Mouse (Mus musculus): ENCODE data around the gene Plcb1. TPM values are rescaled to one million over a fixed set of nuclear protein-coding genes. Genes with fewer than 3 reads are reported as not detected.

The Plcb1 gene
- polyA plus RNA-seq, 1 experiment from 2014 or later: 23.0 TPM

DNA sequence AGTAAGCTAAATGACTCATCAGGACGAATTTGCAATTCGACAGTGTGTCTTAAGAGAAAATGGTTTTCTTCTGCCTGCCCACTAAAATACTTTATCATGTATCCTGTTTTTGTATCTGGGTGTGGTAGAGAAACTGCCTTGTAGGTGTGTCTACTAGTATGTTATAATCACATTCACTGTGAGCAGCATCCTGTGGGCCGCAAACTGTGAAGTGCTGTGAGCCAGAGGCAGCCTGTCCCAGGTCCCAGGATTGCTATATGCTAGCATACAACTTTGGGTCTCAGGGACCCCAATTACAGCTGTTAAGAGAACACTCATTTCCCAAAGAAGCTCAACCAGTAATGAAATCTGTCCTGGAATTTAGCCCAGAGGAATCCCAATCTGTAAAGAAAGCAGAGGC is 444.4 kb downstream of the Plcb1 start:
- DNase-seq (ENCODE audit: low spot score) (no peak), ATAC-seq (no peak)
- H3K27me3 ChIP-seq (replicated peaks; ENCODE audit: control insufficient read depth, insufficient read depth, low read length): no peaks in the 10 kb centered on the region
- WGBS: 88% methylated on average over 3 of the region's 3 CpGs
- H3K4me2 ChIP-seq (ENCODE audit: low read length): no peak overlapping the region
- no peak overlapping the region for H3K4me3 ChIP-seq (ENCODE audit: low read depth, low read length)
- no peak overlapping the region for H3K9ac ChIP-seq (ENCODE audit: low read length)
- no peaks in the 10 kb centered on the region for H3K36me3 ChIP-seq (ENCODE audit: control insufficient read depth, insufficient read depth, low read length)
- H3K9me3 ChIP-seq (replicated peaks; ENCODE audit: control insufficient read depth, low read length): no peaks in the 10 kb centered on the region
- H3K27ac ChIP-seq (ENCODE audit: low read depth, low read length): no peak overlapping the region
- H3K4me1 ChIP-seq (ENCODE audit: control insufficient read depth, insufficient read depth, low read length): no peaks in the 10 kb centered on the region

DNA sequence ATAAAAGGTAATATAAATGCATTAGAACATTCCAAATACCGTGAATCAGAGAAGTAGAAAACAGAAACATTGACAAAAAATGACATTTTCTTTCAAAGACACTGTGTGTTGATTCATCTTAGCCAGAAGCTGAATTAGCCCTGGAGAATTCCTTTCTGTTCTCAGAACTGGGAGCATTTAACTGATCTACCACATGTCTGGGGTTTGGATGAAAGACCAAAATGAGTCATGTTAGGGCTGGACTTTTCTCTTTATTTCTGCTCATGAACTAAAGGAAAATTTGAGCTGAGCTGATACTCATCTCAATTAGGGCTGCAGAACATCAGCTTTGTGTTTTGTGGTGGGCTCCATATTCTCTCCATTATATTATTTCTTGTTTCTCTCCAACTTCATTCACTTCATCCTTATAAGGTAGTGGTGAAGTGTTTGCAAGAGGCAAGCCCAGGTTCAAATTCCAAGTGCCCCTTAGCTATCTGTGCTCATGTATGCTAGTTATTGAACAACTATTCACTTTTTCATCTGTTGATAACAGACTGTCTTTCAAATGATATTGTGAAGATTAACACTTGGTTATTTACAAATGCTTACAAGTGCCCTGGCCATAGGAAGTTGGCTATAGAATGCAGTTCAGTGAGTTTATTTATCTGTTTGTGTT is 456.9 kb downstream of the Plcb1 start:
- Histone ChIP-seq H3K9me3 (replicated peaks; ENCODE audit: control insufficient read depth, low read length) (no peaks in the 10 kb centered on the region), H3K9ac (ENCODE audit: low read length) (no peak overlapping the region), H3K36me3 (ENCODE audit: control insufficient read depth, insufficient read depth, low read length) (no peaks in the 10 kb centered on the region), H3K27me3 (replicated peaks; ENCODE audit: control insufficient read depth, insufficient read depth, low read length) (no peaks in the 10 kb centered on the region), H3K4me2 (ENCODE audit: low read length) (no peak overlapping the region), H3K4me1 (ENCODE audit: control insufficient read depth, insufficient read depth, low read length) (no peaks in the 10 kb centered on the region), H3K4me3 (ENCODE audit: low read depth, low read length) (no peak overlapping the region), H3K27ac (ENCODE audit: low read depth, low read length) (no peak overlapping the region)
- 89% methylated on average over 1 of the region's 1 CpGs for WGBS
- ATAC-seq (no peak), DNase-seq (ENCODE audit: low spot score) (no peak)

DNA sequence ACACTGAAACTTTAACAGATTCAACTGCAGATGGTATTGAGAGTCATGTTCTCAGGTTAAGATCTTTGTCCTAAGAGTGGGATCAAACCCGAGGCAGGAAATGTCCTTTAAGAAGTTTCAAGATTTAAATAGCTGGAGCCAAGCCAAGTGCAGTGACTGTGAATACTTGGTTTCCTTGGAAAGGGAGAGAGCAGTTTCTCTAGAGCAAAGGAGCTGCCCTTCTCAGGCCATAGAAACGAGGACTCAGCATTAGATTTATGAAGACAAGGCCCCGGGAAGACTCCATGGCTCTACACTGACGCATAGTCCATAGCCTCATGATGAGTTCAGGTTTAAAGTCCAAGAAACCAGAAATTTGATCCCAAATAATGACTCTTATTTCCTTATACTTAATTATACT is 457.9 kb downstream of the Plcb1 start:
- Histone ChIP-seq H3K4me3 (ENCODE audit: low read depth, low read length) (no peak overlapping the region), H3K36me3 (ENCODE audit: control insufficient read depth, insufficient read depth, low read length) (no peaks in the 10 kb centered on the region), H3K9me3 (replicated peaks; ENCODE audit: control insufficient read depth, low read length) (no peaks in the 10 kb centered on the region), H3K9ac (ENCODE audit: low read length) (no peak overlapping the region), H3K4me1 (ENCODE audit: control insufficient read depth, insufficient read depth, low read length) (no peaks in the 10 kb centered on the region), H3K27me3 (replicated peaks; ENCODE audit: control insufficient read depth, insufficient read depth, low read length) (no peaks in the 10 kb centered on the region), H3K4me2 (ENCODE audit: low read length) (no peak overlapping the region), H3K27ac (ENCODE audit: low read depth, low read length) (no peak overlapping the region)
- 67% methylated on average over 4 of the region's 4 CpGs for WGBS
- DNase-seq (ENCODE audit: low spot score) (no peak), ATAC-seq (no peak)

DNA sequence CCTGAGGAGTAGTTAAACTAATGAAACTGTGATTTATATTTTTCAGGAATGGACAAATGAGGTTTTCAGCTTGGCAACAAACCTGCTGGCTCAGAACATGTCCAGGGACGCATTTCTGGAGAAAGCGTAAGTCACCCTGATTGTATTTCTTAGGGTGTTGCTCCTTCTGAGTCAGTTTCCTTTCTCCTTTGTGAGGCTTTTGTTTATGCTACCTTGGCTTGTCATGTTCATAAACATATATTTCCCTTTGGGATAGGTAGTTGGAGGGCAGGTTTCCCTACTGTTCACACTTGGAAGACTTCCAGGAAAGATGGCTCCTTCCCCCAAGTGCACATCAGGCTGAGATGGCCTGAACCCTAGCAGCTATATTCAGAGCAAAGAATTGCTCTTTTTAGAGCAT is 464.1 kb downstream of the Plcb1 start:
- ATAC-seq (no peak), DNase-seq (ENCODE audit: low spot score) (no peak)
- no peak overlapping the region for H3K4me3 ChIP-seq (ENCODE audit: low read depth, low read length)
- no peaks in the 10 kb centered on the region for H3K27me3 ChIP-seq (replicated peaks; ENCODE audit: control insufficient read depth, insufficient read depth, low read length)
- no peaks in the 10 kb centered on the region for H3K36me3 ChIP-seq (ENCODE audit: control insufficient read depth, insufficient read depth, low read length)
- no peak overlapping the region for H3K4me2 ChIP-seq (ENCODE audit: low read length)
- no peaks in the 10 kb centered on the region for H3K4me1 ChIP-seq (ENCODE audit: control insufficient read depth, insufficient read depth, low read length)
- H3K9me3 ChIP-seq (replicated peaks; ENCODE audit: control insufficient read depth, low read length): no peaks in the 10 kb centered on the region
- H3K9ac ChIP-seq (ENCODE audit: low read length): no peak overlapping the region
- 87% methylated on average over 2 of the region's 2 CpGs for WGBS
- H3K27ac ChIP-seq (ENCODE audit: low read depth, low read length): no peak overlapping the region

DNA sequence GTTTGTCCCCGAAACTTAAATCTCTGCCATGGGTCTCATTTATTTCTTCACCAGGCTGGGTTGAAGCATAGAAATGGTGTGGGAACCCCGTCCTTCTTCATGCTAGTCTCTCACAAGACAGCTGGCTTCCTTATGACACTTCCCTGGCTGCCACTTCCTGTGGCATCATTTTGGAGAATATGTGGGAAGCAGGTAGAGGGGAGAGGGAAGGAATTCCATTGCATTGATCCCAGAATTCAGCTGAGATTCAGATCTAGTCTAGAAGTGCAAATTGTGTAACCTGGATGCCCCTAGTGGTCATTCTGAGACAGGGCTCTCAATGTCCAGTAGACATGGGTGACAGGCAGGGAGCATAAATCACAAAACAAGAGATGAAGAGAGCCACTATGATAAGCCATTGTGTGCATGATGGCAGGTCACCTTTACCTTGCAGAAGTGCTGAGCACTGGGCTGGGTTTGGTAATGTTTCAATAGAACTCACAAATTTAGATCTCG is 466.0 kb downstream of the Plcb1 start:
- WGBS: 92% methylated on average over 3 of the region's 3 CpGs
- Histone ChIP-seq H3K4me3 (ENCODE audit: low read depth, low read length) (no peak overlapping the region), H3K4me1 (ENCODE audit: control insufficient read depth, insufficient read depth, low read length) (no peaks in the 10 kb centered on the region), H3K27ac (ENCODE audit: low read depth, low read length) (no peak overlapping the region), H3K9me3 (replicated peaks; ENCODE audit: control insufficient read depth, low read length) (no peaks in the 10 kb centered on the region), H3K36me3 (ENCODE audit: control insufficient read depth, insufficient read depth, low read length) (no peaks in the 10 kb centered on the region), H3K4me2 (ENCODE audit: low read length) (no peak overlapping the region), H3K27me3 (replicated peaks; ENCODE audit: control insufficient read depth, insufficient read depth, low read length) (no peaks in the 10 kb centered on the region), H3K9ac (ENCODE audit: low read length) (no peak overlapping the region)
- no peak for DNase-seq (ENCODE audit: low spot score)
- no peak for ATAC-seq

DNA sequence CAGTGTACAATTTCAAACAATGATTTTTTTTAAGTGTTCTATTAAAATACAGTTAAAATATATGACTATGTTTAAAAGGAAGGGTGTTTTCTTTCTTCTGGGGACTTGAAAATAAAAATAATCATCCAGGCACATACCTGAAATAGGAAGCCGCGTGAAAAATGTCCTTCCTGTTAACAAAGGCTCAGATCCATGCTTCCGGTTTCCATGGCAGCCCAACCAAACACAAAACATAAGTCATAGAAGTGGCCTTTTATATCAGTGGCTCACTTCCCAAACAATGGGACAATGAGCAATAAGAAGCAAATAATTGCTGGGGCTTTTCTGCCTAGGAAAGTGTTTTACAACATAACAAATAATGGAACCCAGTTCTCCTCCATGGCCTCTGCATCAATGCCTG is 473.3 kb downstream of the Plcb1 start:
- H3K4me2 ChIP-seq (ENCODE audit: low read length): no peak overlapping the region
- DNase-seq (ENCODE audit: low spot score): peak; percentile 45
- H3K27ac ChIP-seq (ENCODE audit: low read depth, low read length): no peak overlapping the region
- H3K9ac ChIP-seq (ENCODE audit: low read length): no peak overlapping the region
- H3K4me3 ChIP-seq (ENCODE audit: low read depth, low read length): no peak overlapping the region
- no peaks in the 10 kb centered on the region for H3K9me3 ChIP-seq (replicated peaks; ENCODE audit: control insufficient read depth, low read length)
- no peak for ATAC-seq
- no peaks in the 10 kb centered on the region for H3K27me3 ChIP-seq (replicated peaks; ENCODE audit: control insufficient read depth, insufficient read depth, low read length)
- H3K36me3 ChIP-seq (ENCODE audit: control insufficient read depth, insufficient read depth, low read length): no peaks in the 10 kb centered on the region
- 40% methylated on average over 3 of the region's 3 CpGs for WGBS
- H3K4me1 ChIP-seq (ENCODE audit: control insufficient read depth, insufficient read depth, low read length): no peaks in the 10 kb centered on the region

DNA sequence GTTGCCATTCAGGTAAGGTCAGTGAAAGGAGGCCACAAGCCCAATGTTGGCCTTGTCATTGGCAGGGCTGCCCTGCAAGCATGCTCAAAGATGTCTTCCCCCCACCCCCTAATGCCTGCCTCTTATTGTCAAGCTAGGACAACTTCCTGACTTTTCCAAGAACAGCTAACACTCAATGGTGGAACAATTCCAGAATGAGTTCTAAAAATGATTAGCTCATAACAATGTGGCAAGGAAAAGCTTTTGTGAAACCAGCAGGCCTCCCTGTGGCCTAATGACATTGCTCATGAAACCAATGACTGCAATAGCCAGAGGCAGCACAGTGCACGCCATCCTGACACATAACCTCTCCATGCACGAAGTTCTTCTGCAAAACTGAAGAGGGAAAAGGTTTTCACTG is 478.1 kb downstream of the Plcb1 start:
- Histone ChIP-seq H3K36me3 (ENCODE audit: control insufficient read depth, insufficient read depth, low read length) (no peaks in the 10 kb centered on the region), H3K27ac (ENCODE audit: low read depth, low read length) (no peak overlapping the region)
- ATAC-seq: no peak

DNA sequence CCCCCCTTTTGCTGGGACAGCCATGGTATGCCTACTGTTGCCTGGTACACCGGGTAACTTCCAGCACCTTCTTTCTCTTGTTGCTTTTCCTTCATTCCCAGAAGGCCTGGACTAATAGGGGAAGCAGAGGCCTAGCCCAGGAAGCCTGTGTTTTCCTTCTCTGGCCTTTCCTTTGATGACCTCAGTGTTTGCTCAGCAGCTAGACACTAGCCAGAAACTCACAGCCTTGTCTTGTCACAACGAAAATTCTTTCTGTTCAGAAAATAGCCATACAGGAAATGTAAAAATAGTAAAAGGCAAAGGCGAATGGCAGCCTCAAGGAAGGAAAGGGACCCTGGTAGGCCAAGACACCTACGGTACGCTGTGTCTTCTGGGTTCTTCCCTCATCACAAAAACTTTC is 489.1 kb downstream of the Plcb1 start:
- Histone ChIP-seq H3K4me1 (ENCODE audit: control insufficient read depth, insufficient read depth, low read length) (0 out of 2 replicates have a peak, but pooled peaks cover 2% of the 10 kb centered on the region), H3K36me3 (ENCODE audit: control insufficient read depth, insufficient read depth, low read length) (no peaks in the 10 kb centered on the region), H3K27me3 (replicated peaks; ENCODE audit: control insufficient read depth, insufficient read depth, low read length) (no peaks in the 10 kb centered on the region), H3K9me3 (replicated peaks; ENCODE audit: control insufficient read depth, low read length) (no peaks in the 10 kb centered on the region), H3K4me3 (ENCODE audit: low read depth, low read length) (no peak overlapping the region), H3K9ac (ENCODE audit: low read length) (no peak overlapping the region), H3K27ac (ENCODE audit: low read depth, low read length) (no peak overlapping the region), H3K4me2 (ENCODE audit: low read length) (no peak overlapping the region)
- 88% methylated on average over 5 of the region's 5 CpGs for WGBS
- ATAC-seq (no peak), DNase-seq (ENCODE audit: low spot score) (no peak)

More for the DNA sequence above, 478.1 kb downstream of the Plcb1 start:
- H3K4me1 ChIP-seq (ENCODE audit: control insufficient read depth, insufficient read depth, low read length): no peaks in the 10 kb centered on the region
- H3K9ac ChIP-seq (ENCODE audit: low read length): no peak overlapping the region
- 87% methylated on average over 2 of the region's 2 CpGs for WGBS
- no peaks in the 10 kb centered on the region for H3K27me3 ChIP-seq (replicated peaks; ENCODE audit: control insufficient read depth, insufficient read depth, low read length)
- H3K4me2 ChIP-seq (ENCODE audit: low read length): no peak overlapping the region
- no peaks in the 10 kb centered on the region for H3K9me3 ChIP-seq (replicated peaks; ENCODE audit: control insufficient read depth, low read length)
- DNase-seq (ENCODE audit: low spot score): no peak
- H3K4me3 ChIP-seq (ENCODE audit: low read depth, low read length): no peak overlapping the region

DNA sequence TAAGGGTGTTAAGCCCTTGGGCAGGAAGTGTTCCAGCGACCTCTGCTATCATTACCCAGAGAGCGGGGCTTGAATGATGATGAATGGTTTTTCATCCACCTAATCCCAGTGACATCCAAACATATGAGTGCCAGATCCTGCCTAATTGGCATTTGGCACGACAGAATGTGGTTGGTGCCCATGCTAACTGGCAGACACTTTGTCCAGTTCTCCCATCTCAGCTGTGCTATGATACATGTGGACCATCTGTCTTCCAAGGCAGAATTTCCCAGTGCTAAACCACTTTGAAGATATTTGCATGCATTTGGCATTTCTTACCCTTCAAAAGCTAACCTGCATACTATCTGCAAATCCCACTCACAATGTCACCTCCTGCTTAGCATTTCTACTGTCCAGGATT is 492.6 kb downstream of the Plcb1 start:
- Histone ChIP-seq H3K27me3 (replicated peaks; ENCODE audit: control insufficient read depth, insufficient read depth, low read length) (no peaks in the 10 kb centered on the region), H3K27ac (ENCODE audit: low read depth, low read length) (peak overlapping the region; percentile 75), H3K4me1 (ENCODE audit: control insufficient read depth, insufficient read depth, low read length) (0 out of 2 replicates have a peak, but pooled peaks cover 2% of the 10 kb centered on the region), H3K9me3 (replicated peaks; ENCODE audit: control insufficient read depth, low read length) (no peaks in the 10 kb centered on the region), H3K4me2 (ENCODE audit: low read length) (no peak overlapping the region), H3K4me3 (ENCODE audit: low read depth, low read length) (no peak overlapping the region), H3K36me3 (ENCODE audit: control insufficient read depth, insufficient read depth, low read length) (no peaks in the 10 kb centered on the region), H3K9ac (ENCODE audit: low read length) (no peak overlapping the region)
- ATAC-seq (peak; percentile 93), DNase-seq (ENCODE audit: low spot score) (peak; percentile 87)
- WGBS: 47% methylated on average over 3 of the region's 3 CpGs
